Mouse (Mus musculus) CH12.LX (cell line): ENCODE data around the gene B3glct. TPM values are rescaled to one million over a fixed set of nuclear protein-coding genes. Genes with fewer than 3 reads are reported as not detected.
A peak's percentile ranks its signal among the peaks of the same experiment; 100 is the strongest.

Experiments
- DNase-seq: peaks from one replicate; pipeline ENCODE4 v3.0.0-alpha.2; 2013; ENCODE audit errors: extremely low read depth
- H3K27ac ChIP-seq: 2 replicates; pipeline ENCODE4 v1.5.1; 2012; ENCODE audit warnings: low read depth, mild to moderate bottlenecking, control low read depth, moderate library complexity; ENCODE audit not compliant: insufficient read depth
- H3K27me3 ChIP-seq: replicated peaks from 2 replicates; pipeline ENCODE3; 2012; ENCODE audit warnings: inconsistent platforms
- H3K36me3 ChIP-seq, 2 experiments: replicated peaks in 1 of 2; 2 replicates each; pipeline versions ENCODE3 to v1.6.1; 2012; ENCODE audit warnings: inconsistent platforms in 1 of 2, low read length in 1 of 2, mild to moderate bottlenecking in 1 of 2, mixed read lengths in 1 of 2, moderate library complexity in 1 of 2; ENCODE audit not compliant: control insufficient read depth in 1 of 2, insufficient read depth in 1 of 2
- H3K4me1 ChIP-seq, 2 experiments: 2 replicates each; pipeline ENCODE4 v1.6.1; 2012; ENCODE audit warnings: inconsistent platforms in 1 of 2, moderate library complexity in 1 of 2; ENCODE audit not compliant: insufficient read depth in 2 of 2, control insufficient read depth in 1 of 2
- H3K4me2 ChIP-seq: 2 replicates; pipeline ENCODE4 v1.6.1; 2012; ENCODE audit warnings: low read depth, mild to moderate bottlenecking, control low read depth; ENCODE audit not compliant: poor library complexity, insufficient read depth, severe bottlenecking
- H3K4me3 ChIP-seq, 3 experiments: fragments of 150-350 bp in 1 of 3; sonication (generic) in 1 of 3; replicated peaks in 1 of 3; 2 replicates each; pipeline versions ENCODE3 to v1.5.1; 2011 to 2012; ENCODE audit warnings: low read depth in 2 of 3, low read length in 2 of 3, mild to moderate bottlenecking in 2 of 3, moderate library complexity in 2 of 3, control low read depth in 1 of 3, improper control_type of control experiment in 1 of 3, inconsistent platforms in 1 of 3, mixed read lengths in 1 of 3; ENCODE audit not compliant: poor library complexity in 1 of 3
- H3K79me2 ChIP-seq: replicated peaks from 2 replicates; pipeline ENCODE4 v1.6.1; 2012; ENCODE audit warnings: mild to moderate bottlenecking, moderate library complexity; ENCODE audit not compliant: control insufficient read depth, poor library complexity, insufficient read depth, severe bottlenecking; ENCODE audit errors: extremely low read depth
- H3K9ac ChIP-seq: 2 replicates; pipeline ENCODE4 v1.6.1; 2012; ENCODE audit warnings: low read depth, mild to moderate bottlenecking, control low read depth, moderate library complexity; ENCODE audit not compliant: insufficient read depth
- H3K9me3 ChIP-seq: replicated peaks from 2 replicates; pipeline ENCODE3; 2012; ENCODE audit warnings: low read length, inconsistent platforms, mixed read lengths
- CTCF ChIP-seq, 2 experiments: IDR thresholded peaks in 1 of 2; conservative IDR thresholded peaks in 1 of 2; 2 replicates each; pipeline ENCODE4 v1.5.1; 2011 to 2012; ENCODE audit warnings: low read depth in 2 of 2, low read length in 2 of 2, improper control_type of control experiment in 1 of 2, inconsistent platforms in 1 of 2, mild to moderate bottlenecking in 1 of 2, moderate library complexity in 1 of 2
- E2F4 ChIP-seq: IDR thresholded peaks from 2 replicates; pipeline ENCODE4 v1.6.1; 2011; ENCODE audit warnings: low read depth, low read length, improper control_type of control experiment; ENCODE audit not compliant: insufficient replicate concordance
- ELF1 ChIP-seq: IDR thresholded peaks from 2 replicates; pipeline ENCODE4 v1.6.1; 2014; ENCODE audit warnings: low read depth, mild to moderate bottlenecking, inconsistent platforms, low read length, improper control_type of control experiment
- EP300 ChIP-seq: IDR thresholded peaks from 2 replicates; pipeline ENCODE4 v1.6.1; 2011; ENCODE audit warnings: low read length, improper control_type of control experiment
- ETS1 ChIP-seq: conservative IDR thresholded peaks from 2 replicates; pipeline ENCODE4 v1.6.1; 2012; ENCODE audit warnings: low read depth, mild to moderate bottlenecking, inconsistent platforms, low read length, improper control_type of control experiment, moderate library complexity
- GABPA ChIP-seq: IDR thresholded peaks from 2 replicates; pipeline ENCODE4 v1.6.1; 2012; ENCODE audit warnings: low read depth, low read length, improper control_type of control experiment, inconsistent platforms; ENCODE audit not compliant: insufficient replicate concordance
- HCFC1 ChIP-seq: IDR thresholded peaks from 2 replicates; pipeline ENCODE4 v1.6.1; 2012; ENCODE audit warnings: low read depth, mild to moderate bottlenecking, inconsistent platforms, low read length, improper control_type of control experiment
- IRF4 ChIP-seq: IDR thresholded peaks from 2 replicates; pipeline ENCODE4 v1.6.1; 2014; ENCODE audit warnings: low read depth, mild to moderate bottlenecking, inconsistent platforms, low read length, improper control_type of control experiment
- KAT2A ChIP-seq: IDR thresholded peaks from 2 replicates; pipeline ENCODE4 v1.6.1; 2012; ENCODE audit warnings: low read length, improper control_type of control experiment, inconsistent platforms; ENCODE audit not compliant: insufficient replicate concordance
- MAX ChIP-seq: IDR thresholded peaks from 2 replicates; pipeline ENCODE4 v1.6.1; 2011; ENCODE audit warnings: low read length, improper control_type of control experiment
- MEF2A ChIP-seq: IDR thresholded peaks from 2 replicates; pipeline ENCODE4 v1.6.1; 2014; ENCODE audit warnings: low read depth, mild to moderate bottlenecking, inconsistent platforms, low read length, improper control_type of control experiment, borderline replicate concordance
- MXI1 ChIP-seq: IDR thresholded peaks from 2 replicates; pipeline ENCODE4 v1.6.1; 2011; ENCODE audit warnings: mild to moderate bottlenecking, low read depth, low read length, improper control_type of control experiment
- POLR2AphosphoS2 ChIP-seq: IDR thresholded peaks from 2 replicates; pipeline ENCODE4 v1.6.1; 2011; ENCODE audit warnings: low read depth, low read length, improper control_type of control experiment
- RAD21 ChIP-seq: IDR thresholded peaks from 2 replicates; pipeline ENCODE4 v1.6.1; 2011; ENCODE audit warnings: low read depth, mild to moderate bottlenecking, low read length, improper control_type of control experiment, moderate library complexity
- SIN3A ChIP-seq: IDR thresholded peaks from 2 replicates; pipeline ENCODE4 v1.6.1; 2012; ENCODE audit warnings: low read length, improper control_type of control experiment, inconsistent platforms
- SMC3 ChIP-seq: IDR thresholded peaks from 2 replicates; pipeline ENCODE4 v1.6.1; 2011; ENCODE audit warnings: low read depth, low read length, improper control_type of control experiment
- TBP ChIP-seq: conservative IDR thresholded peaks from 2 replicates; pipeline ENCODE4 v1.6.1; 2011; ENCODE audit warnings: low read depth, low read length, improper control_type of control experiment
- TCF12 ChIP-seq: IDR thresholded peaks from 2 replicates; pipeline ENCODE4 v1.6.1; 2014; ENCODE audit warnings: low read depth, mild to moderate bottlenecking, inconsistent platforms, low read length, improper control_type of control experiment
- USF1 ChIP-seq: IDR thresholded peaks from 2 replicates; pipeline ENCODE4 v1.6.1; 2014; ENCODE audit warnings: low read depth, mild to moderate bottlenecking, inconsistent platforms, low read length, improper control_type of control experiment
- USF2 ChIP-seq: conservative IDR thresholded peaks from 2 replicates; pipeline ENCODE4 v1.6.1; 2011; ENCODE audit warnings: low read depth, low read length, improper control_type of control experiment
- ZC3H11A ChIP-seq: IDR thresholded peaks from 2 replicates; pipeline ENCODE4 v1.6.1; 2012; ENCODE audit warnings: low read depth, mild to moderate bottlenecking, inconsistent platforms, low read length, improper control_type of control experiment
- ZKSCAN1 ChIP-seq: IDR thresholded peaks from 2 replicates; pipeline ENCODE4 v1.6.1; 2012; ENCODE audit warnings: low read depth, inconsistent platforms, low read length, improper control_type of control experiment, borderline replicate concordance
- ZMIZ1 ChIP-seq: IDR thresholded peaks from 2 replicates; pipeline ENCODE4 v1.6.1; 2012; ENCODE audit warnings: low read depth, mild to moderate bottlenecking, inconsistent platforms, low read length, improper control_type of control experiment
- ZNF384 ChIP-seq: IDR thresholded peaks from 2 replicates; pipeline ENCODE4 v1.6.1; 2012; ENCODE audit warnings: low read depth, low read length, improper control_type of control experiment, inconsistent platforms
- dilution Hi-C: fragments of 300-500 bp; cut with MboI; formaldehyde crosslinking; loops from 2 replicates; pipeline ENCODE4 v1.14.3; 2020; ENCODE audit warnings: low sequenced_read_pairs; ENCODE audit not compliant: extremely low pct_unique_long_range_greater_than_20kb, extremely low pct_ligation_motif_present
- in situ Hi-C: fragments of 300-500 bp; cut with MboI; formaldehyde crosslinking; loops from 3 replicates; pipeline ENCODE4 v1.14.3; 2019; ENCODE audit warnings: low sequenced_read_pairs, low pct_ligation_motif_present, low pct_unique_long_range_greater_than_20kb, mixed read lengths
- polyA plus RNA-seq: library from polyadenylated mRNA; unstranded; fragments of >175 nt; gene quantifications from 2 replicates; pipeline ENCODE4 v1.2.1, GENCODE M21; 2012; ENCODE audit warnings: low read depth; ENCODE audit not compliant: insufficient read length
- total RNA-seq, 2 experiments: library from RNA; depleted of rRNA; stranded (reverse); fragments of 300-350 nt in 1 of 2; fragments of >200 nt in 1 of 2; gene quantifications; 2 replicates each; pipeline ENCODE4 v1.2.3; 2012 to 2014

Gene B3glct
- total and polyA plus RNA-seq, 3 experiments, result 0.38 to 2.1 (median 1.3) TPM

DNA sequence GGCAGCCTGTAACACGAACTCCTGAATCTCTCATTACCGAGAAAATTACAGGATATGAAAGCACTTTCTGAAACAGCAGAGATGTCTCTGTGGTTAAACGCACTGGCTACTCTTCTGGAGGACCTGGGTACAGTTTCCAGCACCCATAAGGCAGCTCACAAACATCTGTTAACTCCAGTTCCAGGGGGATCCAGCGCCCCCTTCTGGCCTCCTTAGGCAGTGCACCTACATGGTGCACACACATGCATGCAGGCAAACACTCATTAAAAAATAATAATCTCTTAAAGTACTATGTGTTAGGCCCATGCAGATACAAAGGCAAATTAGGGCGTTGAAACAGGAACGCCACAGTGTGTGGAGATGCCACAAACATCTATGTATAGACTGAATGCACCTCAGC lies 16.6 kb upstream of the B3glct start:
- Histone ChIP-seq H3K4me1 (no peaks in the 10 kb centered on the region), H3K79me2 (no peaks in the 10 kb centered on the region)
- in situ Hi-C loops, result no loop called here
- TF ChIP-seq USF2 (no peak), ETS1 (no peak), KAT2A (no peak), CTCF (conservative IDR thresholded peaks at IDR 0.05 in 1 of 2, IDR thresholded peaks at IDR 0.05 in 1 of 2; ENCODE audit: low read depth in 2 of 2, low read length in 2 of 2) (0 out of 4 replicates have a peak, but pooled peaks of 1 of the 2 experiments have one; percentile 4), ZNF384 (no peak), TCF12 (no peak), ZKSCAN1 (no peak)
- TF ChIP-seq, all 38 proteins: peak for 1
- Histone ChIP-seq H3K9ac (no peak overlapping the region), H3K27ac (no peak overlapping the region), H3K9me3 (peaks cover 5% of the 10 kb centered on the region), H3K27me3 (no peaks in the 10 kb centered on the region), H3K4me3 (no peak overlapping the region), H3K36me3 (no peaks in the 10 kb centered on the region), H3K4me2 (no peak overlapping the region)
- DNase-seq, result no peak
- dilution Hi-C loops, result no loop called here

DNA sequence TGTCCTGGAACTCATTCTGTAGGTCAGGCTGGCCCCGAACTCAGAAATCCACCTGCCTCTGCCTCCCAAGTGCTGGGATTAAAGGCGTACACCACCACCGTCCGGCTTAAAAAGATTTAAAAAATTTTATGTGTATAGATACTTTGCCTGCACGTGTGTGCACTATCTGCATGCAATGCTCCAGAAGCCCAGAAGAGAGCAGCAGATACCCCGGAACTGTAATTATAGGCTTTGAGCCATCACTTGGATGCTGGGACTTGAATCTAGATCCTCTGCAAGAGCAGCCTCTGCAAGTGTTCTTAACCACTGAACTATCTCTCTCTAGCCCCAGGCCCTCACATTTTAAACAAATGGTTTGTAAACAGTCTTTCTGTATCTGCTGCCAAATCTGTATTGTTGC lies 15.1 kb upstream of the B3glct start:
- TF ChIP-seq SIN3A (no peak), MEF2A (no peak), ZC3H11A (no peak), MXI1 (no peak), USF1 (no peak), TBP (no peak), CTCF (conservative IDR thresholded peaks at IDR 0.05 in 1 of 2, IDR thresholded peaks at IDR 0.05 in 1 of 2; ENCODE audit: low read depth in 2 of 2, low read length in 2 of 2) (peak in 1 of 2 experiments; percentile 23; a peak in 2 of 4 replicates)
- no peak for DNase-seq
- dilution Hi-C loops, result no loop called here
- H3K27me3 ChIP-seq, result no peaks in the 10 kb centered on the region
- H3K4me1 ChIP-seq, result no peaks in the 10 kb centered on the region
- H3K36me3 ChIP-seq, result no peaks in the 10 kb centered on the region
- H3K4me2 ChIP-seq, result no peak overlapping the region
- no peak overlapping the region for H3K4me3 ChIP-seq
- peaks cover 5% of the 10 kb centered on the region for H3K9me3 ChIP-seq
- H3K79me2 ChIP-seq, result no peaks in the 10 kb centered on the region
- no peak overlapping the region for H3K27ac ChIP-seq
- in situ Hi-C loops, result no loop called here
- H3K9ac ChIP-seq, result no peak overlapping the region

DNA sequence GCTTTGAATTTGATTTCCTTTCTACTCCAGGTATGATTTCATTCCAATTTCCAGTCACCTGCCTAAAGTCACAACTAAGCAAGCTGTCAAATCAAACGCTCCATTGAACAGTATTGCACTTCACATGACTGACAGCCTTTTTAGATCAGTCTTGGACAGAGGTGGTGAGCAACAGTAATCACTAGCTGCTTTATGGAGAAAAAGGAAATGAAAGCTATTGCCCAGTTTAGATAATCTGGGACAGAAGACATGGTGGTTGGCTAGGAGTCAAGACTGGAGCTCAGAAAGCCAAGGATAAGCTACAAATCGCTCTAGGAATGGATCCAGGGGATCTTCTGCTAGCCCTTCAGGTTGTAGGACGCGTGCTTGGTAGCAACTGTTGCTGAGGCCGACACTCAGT lies 14.6 kb upstream of the B3glct start:
- no peaks in the 10 kb centered on the region for H3K4me1 ChIP-seq
- no peaks in the 10 kb centered on the region for H3K27me3 ChIP-seq
- H3K9ac ChIP-seq, result no peak overlapping the region
- TF ChIP-seq ZC3H11A (no peak), ETS1 (no peak), IRF4 (no peak), ELF1 (no peak), SIN3A (no peak), RAD21 (no peak), CTCF (conservative IDR thresholded peaks at IDR 0.05 in 1 of 2, IDR thresholded peaks at IDR 0.05 in 1 of 2; ENCODE audit: low read depth in 2 of 2, low read length in 2 of 2) (no peak), ZMIZ1 (no peak), GABPA (no peak), MXI1 (no peak), E2F4 (no peak), MAX (no peak), HCFC1 (no peak), USF1 (no peak), EP300 (no peak), POLR2AphosphoS2 (no peak), USF2 (no peak), SMC3 (no peak)
- H3K27ac ChIP-seq, result no peak overlapping the region
- H3K79me2 ChIP-seq, result no peaks in the 10 kb centered on the region
- H3K36me3 ChIP-seq, result no peaks in the 10 kb centered on the region
- no peak overlapping the region for H3K4me3 ChIP-seq
- H3K4me2 ChIP-seq, result no peak overlapping the region
- in situ Hi-C loops, result no loop called here
- dilution Hi-C loops, result no loop called here
- DNase-seq, result no peak
- H3K9me3 ChIP-seq, result peaks cover 5% of the 10 kb centered on the region
